Mouse (Mus musculus) limb, embryonic 14.5 days (tissue): ENCODE results near the gene Tmcc1. TPM values are rescaled to one million over a fixed set of nuclear protein-coding genes. Genes with fewer than 3 reads are reported as not detected.

Experiments
- ATAC-seq: fragments of 200-750 bp; cut with Nextera tagmentation; 2 replicates; pipeline ENCODE4 v1.8.0; 2017; ENCODE audit warnings: low read depth, moderate number of reproducible peaks, moderate TSS enrichment; ENCODE audit not compliant: low FRiP score
- DNase-seq: peaks from one replicate; pipeline ENCODE4 v3.0.0-alpha.2; 2015; ENCODE audit warnings: low spot score
- H3K27ac ChIP-seq: fragments of 300-500 bp; sonication (generic); replicated peaks from 2 replicates; pipeline ENCODE4 v1.5.1; 2014; ENCODE audit warnings: low read depth, mild to moderate bottlenecking, low read length, moderate library complexity, mixed read lengths
- H3K27me3 ChIP-seq: fragments of 300-500 bp; sonication (generic); 2 replicates; pipeline ENCODE4 v1.6.1; 2014; ENCODE audit warnings: low read length, mixed read lengths; ENCODE audit not compliant: control insufficient read depth, insufficient read depth
- H3K36me3 ChIP-seq: fragments of 300-500 bp; sonication (generic); 2 replicates; pipeline ENCODE4 v1.6.1; 2014; ENCODE audit warnings: mild to moderate bottlenecking, low read length, moderate library complexity, mixed read lengths; ENCODE audit not compliant: control insufficient read depth, insufficient read depth
- H3K4me1 ChIP-seq: fragments of 300-500 bp; sonication (generic); 2 replicates; pipeline ENCODE4 v1.6.1; 2014; ENCODE audit warnings: antibody characterized with exemption, low read length, mixed read lengths; ENCODE audit not compliant: control insufficient read depth, insufficient read depth
- H3K4me2 ChIP-seq: fragments of 300-500 bp; sonication (generic); replicated peaks from 2 replicates; pipeline ENCODE4 v1.6.1; 2014; ENCODE audit warnings: low read depth, mild to moderate bottlenecking, low read length, moderate library complexity; ENCODE audit not compliant: severe bottlenecking
- H3K4me3 ChIP-seq: fragments of 300-500 bp; sonication (generic); replicated peaks from 2 replicates; pipeline ENCODE4 v1.5.1; 2014; ENCODE audit warnings: low read length
- H3K9ac ChIP-seq: fragments of 300-500 bp; sonication (generic); 2 replicates; pipeline ENCODE4 v1.6.1; 2014; ENCODE audit warnings: mild to moderate bottlenecking, low read depth, low read length, moderate library complexity; ENCODE audit not compliant: severe bottlenecking
- H3K9me3 ChIP-seq: fragments of 300-500 bp; sonication (generic); 2 replicates; pipeline ENCODE4 v1.6.1; 2016; ENCODE audit warnings: low read length; ENCODE audit not compliant: control insufficient read depth
- POLR2A ChIP-seq: fragments of 200-500 bp; IDR thresholded peaks from 2 replicates; pipeline ENCODE4 v1.8.0; 2012; ENCODE audit warnings: inconsistent platforms, mild to moderate bottlenecking, moderate library complexity, borderline replicate concordance; ENCODE audit not compliant: insufficient read depth, insufficient read length; ENCODE audit errors: extremely low read depth
- WGBS: fragments of 180-500 bp; shearing (Covaris S2); extraction: QIAGEN DNeasy Blood & Tissue Kit; methylation state at CpG from one replicate; pipeline ENCODE4 v1.1.7; 2014; 5-methylcytosine and 5-hydroxymethylcytosine counted together
- polyA plus RNA-seq, 2 experiments: library from polyadenylated mRNA; depleted of rRNA in 1 of 2; stranded (reverse) in 1 of 2; unstranded in 1 of 2; fragments of >200 nt; fragmentation: Nextera tagmentation in 1 of 2; extraction: Ambion mirVana in 1 of 2; gene quantifications; 2 replicates each; pipeline versions ENCODE4 v1.2.1 to v1.2.3; 2012 to 2014

The Tmcc1 gene
- polyA plus RNA-seq, 2 experiments = 11.1 to 23.4 TPM

DNA sequence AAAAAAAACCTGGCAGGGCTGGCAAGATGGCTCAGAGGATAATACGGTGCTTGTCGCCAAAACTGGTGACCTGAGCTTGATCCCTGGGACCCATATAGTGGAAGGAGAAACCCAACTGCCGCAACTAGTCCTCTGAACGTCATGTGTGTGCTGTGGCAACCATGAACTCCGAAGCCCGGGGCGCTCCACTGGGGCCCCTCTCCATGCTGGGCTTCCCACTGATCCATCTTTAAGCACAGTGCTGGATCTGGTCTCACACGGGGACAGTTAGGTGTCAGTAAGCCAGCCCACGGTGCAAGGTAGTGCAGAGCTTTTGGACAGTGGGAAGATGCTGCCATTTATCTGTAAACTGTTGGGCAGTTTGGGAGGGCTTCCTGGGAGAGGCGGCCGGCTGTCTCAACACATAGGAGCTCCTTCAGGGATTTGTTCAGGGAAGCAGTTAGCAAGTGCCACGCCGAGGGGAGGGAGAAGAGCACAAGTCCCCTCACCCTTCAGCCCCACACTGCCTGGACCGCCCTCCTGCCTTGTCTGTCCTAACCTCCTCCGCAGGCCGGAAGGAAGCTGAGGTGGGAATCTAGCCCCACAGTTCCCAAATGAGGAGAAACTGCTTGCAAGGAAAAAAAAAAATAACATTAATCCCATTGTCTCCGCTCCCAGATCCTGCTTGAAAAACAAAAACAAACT, 187.9 kb downstream of the Tmcc1 start:
- no peak overlapping the region for H3K4me3 ChIP-seq
- H3K27ac ChIP-seq = no peak overlapping the region; the same call in 1 of the 2 replicates
- ATAC-seq = no peak
- peaks cover 11% of the 10 kb centered on the region for H3K4me1 ChIP-seq
- no peaks in the 10 kb centered on the region for H3K27me3 ChIP-seq
- no peaks in the 10 kb centered on the region for H3K36me3 ChIP-seq
- no peak for TF ChIP-seq POLR2A
- H3K4me2 ChIP-seq = no peak overlapping the region
- WGBS = 72% methylated on average over 17 of the region's 17 CpGs
- no peak for DNase-seq
- no peak overlapping the region for H3K9ac ChIP-seq
- H3K9me3 ChIP-seq = no peaks in the 10 kb centered on the region

GRCm38 (mm10) chr6:116004716-116005115, 188.6 kb downstream of the Tmcc1 start:
- H3K4me3 ChIP-seq = no peak overlapping the region
- H3K27me3 ChIP-seq = no peaks in the 10 kb centered on the region
- no peaks in the 10 kb centered on the region for H3K36me3 ChIP-seq
- no peak overlapping the region for H3K4me2 ChIP-seq
- no peak for DNase-seq
- H3K9ac ChIP-seq = no peak overlapping the region
- WGBS = 86% methylated on average over 6 of the region's 6 CpGs
- no peak for ATAC-seq
- H3K27ac ChIP-seq = no peak overlapping the region
- no peaks in the 10 kb centered on the region for H3K9me3 ChIP-seq
- TF ChIP-seq POLR2A = no peak
- H3K4me1 ChIP-seq = peaks cover 11% of the 10 kb centered on the region

DNA sequence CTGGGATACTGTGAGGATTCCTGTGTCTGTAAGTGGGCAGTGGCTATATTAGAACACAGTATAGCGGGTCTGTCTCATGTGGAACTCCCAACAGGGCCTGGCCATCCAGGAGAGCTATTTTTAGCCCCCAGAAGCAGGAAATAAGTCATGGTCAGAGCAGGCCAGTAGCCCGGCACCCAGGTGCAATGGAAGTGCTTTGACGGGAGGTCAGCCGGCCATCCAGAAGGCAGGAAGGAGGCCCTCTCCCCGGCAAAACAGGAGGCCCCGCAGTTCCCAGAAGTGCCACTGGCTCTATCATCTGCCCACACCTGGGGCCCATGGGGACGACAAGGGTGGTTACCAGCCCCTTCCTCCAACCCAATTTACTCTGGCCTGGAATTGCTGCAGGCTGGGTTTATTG, 189.2 kb downstream of the Tmcc1 start:
- no peaks in the 10 kb centered on the region for H3K27me3 ChIP-seq
- no peaks in the 10 kb centered on the region for H3K36me3 ChIP-seq
- no peak overlapping the region for H3K4me3 ChIP-seq
- WGBS = 27% methylated on average over 7 of the region's 7 CpGs
- DNase-seq = no peak
- ATAC-seq = no peak
- TF ChIP-seq POLR2A = no peak
- H3K9me3 ChIP-seq = no peaks in the 10 kb centered on the region
- H3K4me2 ChIP-seq = no peak overlapping the region
- no peak overlapping the region for H3K27ac ChIP-seq
- peak overlapping the region; percentile 4; the same call in 1 of the 2 replicates for H3K9ac ChIP-seq
- H3K4me1 ChIP-seq = peaks cover 11% of the 10 kb centered on the region

DNA sequence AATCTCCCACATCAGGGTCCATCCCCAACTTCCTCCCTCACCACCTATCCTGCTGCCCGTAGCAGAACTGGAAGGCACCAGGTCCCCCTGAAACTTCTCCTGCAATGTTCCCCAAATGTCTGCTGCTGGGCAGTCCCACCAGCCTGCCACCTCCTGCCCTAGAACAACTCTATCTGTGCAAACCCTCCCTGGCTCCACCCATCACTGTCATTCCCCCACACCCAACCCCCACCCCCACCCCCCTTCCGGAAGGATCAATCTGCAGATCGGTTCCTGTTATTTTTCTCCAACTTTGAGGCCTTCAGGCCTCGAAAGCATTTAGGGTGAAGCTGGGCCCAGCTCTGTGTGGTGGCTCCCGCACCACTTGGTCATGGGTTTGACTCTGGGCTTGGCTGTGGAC, 189.8 kb downstream of the Tmcc1 start:
- no peak for ATAC-seq
- Histone ChIP-seq H3K9ac (0 out of 2 replicates have a peak overlapping the region, but pooled peaks have one; percentile 4), H3K27me3 (no peaks in the 10 kb centered on the region), H3K27ac (no peak overlapping the region), H3K9me3 (no peaks in the 10 kb centered on the region), H3K36me3 (no peaks in the 10 kb centered on the region), H3K4me3 (no peak overlapping the region), H3K4me2 (no peak overlapping the region), H3K4me1 (peaks cover 11% of the 10 kb centered on the region)
- no peak for TF ChIP-seq POLR2A
- DNase-seq = no peak
- 77% methylated on average over 5 of the region's 5 CpGs for WGBS

- Histone ChIP-seq H3K4me2 (no peak overlapping the region), H3K27me3 (no peaks in the 10 kb centered on the region), H3K36me3 (no peaks in the 10 kb centered on the region), H3K9me3 (no peaks in the 10 kb centered on the region), H3K9ac (no peak overlapping the region), H3K4me1 (peaks cover 17% of the 10 kb centered on the region), H3K27ac (no peak overlapping the region), H3K4me3 (no peak overlapping the region)
- ATAC-seq = no peak
- DNase-seq = no peak
- 71% methylated on average over 11 of the region's 12 CpGs for WGBS
- TF ChIP-seq POLR2A = no peak
These were observed 190.8 kb downstream of the Tmcc1 start for GRCm38 (mm10) chr6:116002311-116003104.
